Mouse (Mus musculus): Measurements from ENCODE around the gene Gpr162.
"Not testable (repeated sequence)": the region's sequence is repeated elsewhere in the genome, so short reads cannot be mapped to it uniquely, and the experiment has no call there.

DNA sequence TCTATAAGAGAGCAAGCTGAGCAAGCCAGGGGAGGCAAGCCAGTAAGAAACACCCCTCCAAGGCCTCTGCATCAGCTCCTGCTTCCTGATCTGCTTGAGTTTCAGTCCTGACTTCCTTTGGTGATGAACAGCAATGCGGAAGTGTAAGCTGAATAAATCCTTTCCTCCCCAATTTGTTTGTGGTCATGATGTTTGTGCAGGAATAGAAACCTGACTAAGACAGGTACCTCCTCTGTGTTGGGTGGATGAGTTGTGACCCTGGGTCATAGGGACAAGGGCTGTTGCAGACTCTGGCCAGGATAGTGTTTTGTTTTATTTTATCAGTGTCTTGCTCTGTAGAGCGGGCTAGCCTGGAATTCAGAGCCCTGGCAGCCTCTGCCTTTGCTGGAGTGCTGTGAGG, 30.3 kb upstream of the Gpr162 start:
- TF ChIP-seq POLR2A (IDR thresholded peaks at IDR 0.05; ENCODE audit: control insufficient read depth, low read depth, low read length); CTCF (IDR thresholded peaks at IDR 0.05; ENCODE audit: control insufficient read depth, insufficient read depth, insufficient replicate concordance, low read depth, low read length): not testable (repeated sequence)

Measured in testis, adult 2 months (tissue).